In genomic region chr9:36814486-36814885, GRCm38 (mm10) we compare ENCODE assay signal across 16 mouse cellular contexts. TPM values are rescaled to one million over a fixed set of nuclear protein-coding genes. Genes with fewer than 3 reads are reported as not detected.
DNase-seq lines count a peak whose midpoint lies in the region; ATAC-seq and TF ChIP-seq lines count a peak whose summit lies in the region.
"Had no signal": no experiment of that assay in that cellular context is flagged by ENCODE, and none has a peak within 500 bp of the region (broad histone marks: within the 10 kb centered on the region; RNA-seq: fewer than 3 reads in every experiment).

No protein-coding gene starts in this region.

- intact Hi-C loops in heart, adult 2 months (cut with DNase I), result no loop called here

- TF ChIP-seq CTCF in heart, adult 2 months (IDR thresholded peaks at IDR 0.05), result peak; percentile 22; the same call in 1 of the 2 replicates
- TF ChIP-seq CTCF in liver, postnatal 0 days (IDR thresholded peaks at IDR 0.05; ENCODE audit: low read depth), result 0 out of 2 replicates have a peak, but pooled peaks have one; percentile 14
- TF ChIP-seq CTCF in MEL (IDR thresholded peaks at IDR 0.05 in 2 of 3, conservative IDR thresholded peaks at IDR 0.05 in 1 of 3; ENCODE audit: control insufficient read depth in 1 of 3, insufficient read depth in 1 of 3, low read depth in 2 of 3, low read length in 3 of 3, poor library complexity in 1 of 3, severe bottlenecking in 1 of 3), result peak in 1 of 3 experiments; percentile 33; a peak in 2 of 6 replicates

- no peak for TF ChIP-seq EP300 in heart, adult 2 months (IDR thresholded peaks at IDR 0.05; ENCODE audit: insufficient read depth, low read depth, low read length)
- TF ChIP-seq EP300 in liver, postnatal 0 days (IDR thresholded peaks at IDR 0.05; ENCODE audit: low read depth), result no peak
- TF ChIP-seq EP300 in MEL (IDR thresholded peaks at IDR 0.05; ENCODE audit: low read depth in 1 of 2, low read length in 2 of 2), result no peak; a peak in 1 of 4 replicates

- no peaks in the 10 kb centered on the region for H3K4me1 ChIP-seq in heart, adult 2 months (ENCODE audit: control insufficient read depth, insufficient read depth, low read length)
- no peaks in the 10 kb centered on the region for H3K4me1 ChIP-seq in heart, embryonic 11.5 days (ENCODE audit: control insufficient read depth, insufficient read depth, low read length)
- H3K4me1 ChIP-seq in liver, postnatal 0 days (ENCODE audit: insufficient read depth), result no peaks in the 10 kb centered on the region
- H3K4me1 ChIP-seq in MEL (ENCODE audit: control insufficient read depth in 1 of 2, insufficient read depth in 2 of 2, low read length in 2 of 2), result no peaks in the 10 kb centered on the region
- H3K4me1 ChIP-seq: hindbrain, embryonic 15.5 days; megakaryocyte, embryonic 14.5 days had no signal

- no peaks in the 10 kb centered on the region for H3K79me2 ChIP-seq in heart, adult 2 months (replicated peaks; ENCODE audit: control insufficient read depth, insufficient read depth, low read length)
- H3K79me2 ChIP-seq in MEL (ENCODE audit: control insufficient read depth, insufficient read depth, low read length, poor library complexity), result no peaks in the 10 kb centered on the region

- DNase-seq in heart, adult 2 months, result no peak
- DNase-seq in liver, postnatal 0 days, result no peak
- DNase-seq in liver (no peak), MEL (ENCODE audit: low read depth, low spot score) (peak; percentile 45)
- no peak for DNase-seq in spleen, postnatal 14 days (ENCODE audit: low spot score in 2 of 2)
- DNase-seq in spleen, adult 18-20 months, result no peak
- DNase-seq: cerebellum, adult 18-20 months; heart, postnatal 14 days; lung, embryonic 14.5 days; right cerebral cortex, postnatal 25 days had no signal

- no peak for TF ChIP-seq RAD21 in MEL (IDR thresholded peaks at IDR 0.05; ENCODE audit: low read depth, low read length)

- no peak overlapping the region for H3K4me2 ChIP-seq in heart, embryonic 11.5 days
- H3K4me2 ChIP-seq in liver, postnatal 0 days (ENCODE audit: low read depth, low read length), result no peak overlapping the region
- H3K4me2 ChIP-seq: hindbrain, embryonic 15.5 days; lung, embryonic 14.5 days had no signal

- H3K27ac ChIP-seq in heart, adult 2 months, result no peak overlapping the region
- H3K27ac ChIP-seq in heart, embryonic 11.5 days (ENCODE audit: low read depth, low read length), result no peak overlapping the region
- H3K27ac ChIP-seq in liver, postnatal 0 days (ENCODE audit: low read depth), result no peak overlapping the region
- H3K27ac ChIP-seq in MEL (ENCODE audit: control insufficient read depth, low read depth, low read length), result no peak overlapping the region
- H3K27ac ChIP-seq: hindbrain, embryonic 15.5 days had no signal

- H3K9me3 ChIP-seq in heart, embryonic 11.5 days (replicated peaks; ENCODE audit: control insufficient read depth, low read length), result no peaks in the 10 kb centered on the region
- H3K9me3 ChIP-seq in liver, postnatal 0 days (ENCODE audit: low read length), result no peaks in the 10 kb centered on the region
- H3K9me3 ChIP-seq in MEL (replicated peaks; ENCODE audit: insufficient read depth, low read length), result no peaks in the 10 kb centered on the region
- H3K9me3 ChIP-seq: hindbrain, embryonic 15.5 days; megakaryocyte, embryonic 14.5 days had no signal

- no peak for ATAC-seq in heart, embryonic 11.5 days (replicated peaks; ENCODE audit: insufficient number of reproducible peaks, low FRiP score, low TSS enrichment)
- ATAC-seq in liver, postnatal 0 days, result no peak
- 0 out of 2 replicates have a peak, but pooled peaks have one; percentile 37 for ATAC-seq in megakaryocyte progenitor cell, adult 5-6 weeks (replicated peaks; ENCODE audit: poor library complexity)

- 40% methylated on average over 3 of the region's 3 CpGs for WGBS in heart, adult 2 months
- 57% methylated on average over 3 of the region's 3 CpGs for WGBS in heart, embryonic 11.5 days (ENCODE audit: insufficient replicate concordance)
- WGBS in liver, postnatal 0 days (ENCODE audit: insufficient replicate concordance), result 63% methylated on average over 3 of the region's 3 CpGs

- no peaks in the 10 kb centered on the region for H3K27me3 ChIP-seq in heart, adult 2 months (ENCODE audit: control insufficient read depth, insufficient read depth, low read length)
- no peaks in the 10 kb centered on the region for H3K27me3 ChIP-seq in heart, embryonic 11.5 days (ENCODE audit: control insufficient read depth, insufficient read depth, low read length)
- no peaks in the 10 kb centered on the region for H3K27me3 ChIP-seq in liver, postnatal 0 days (ENCODE audit: insufficient read depth, low read length)
- peaks cover 0 to 5% of the 10 kb centered on the region in 2 experiments; a peak in 2 of 4 replicates for H3K27me3 ChIP-seq in MEL (ENCODE audit: control insufficient read depth in 1 of 2, insufficient read depth in 2 of 2, low read length in 2 of 2)
- H3K27me3 ChIP-seq: hindbrain, embryonic 15.5 days; megakaryocyte, embryonic 14.5 days had no signal

- TF ChIP-seq POLR2A in heart, adult 2 months (IDR thresholded peaks at IDR 0.05; ENCODE audit: insufficient read depth, low read depth, low read length), result no peak
- TF ChIP-seq POLR2A in MEL (IDR thresholded peaks at IDR 0.05; ENCODE audit: control insufficient read depth in 1 of 2, insufficient read depth in 1 of 2, low read depth in 1 of 2, low read length in 2 of 2, poor library complexity in 1 of 2), result no peak

- H3K36me3 ChIP-seq in heart, adult 2 months (ENCODE audit: control insufficient read depth, insufficient read depth, low read length), result no peaks in the 10 kb centered on the region
- H3K36me3 ChIP-seq in heart, embryonic 11.5 days (ENCODE audit: control insufficient read depth, insufficient read depth, low read length), result no peaks in the 10 kb centered on the region
- no peaks in the 10 kb centered on the region for H3K36me3 ChIP-seq in liver, postnatal 0 days (replicated peaks; ENCODE audit: insufficient read depth, low read length)
- no peaks in the 10 kb centered on the region for H3K36me3 ChIP-seq in MEL (ENCODE audit: control insufficient read depth in 1 of 2, insufficient read depth in 2 of 2, low read length in 2 of 2)
- H3K36me3 ChIP-seq: hindbrain, embryonic 15.5 days had no signal

- no peak overlapping the region for H3K9ac ChIP-seq in heart, adult 2 months (ENCODE audit: low read depth, low read length)
- no peak overlapping the region for H3K9ac ChIP-seq in heart, embryonic 11.5 days (ENCODE audit: low read depth, low read length)
- H3K9ac ChIP-seq in liver, postnatal 0 days (replicated peaks), result no peak overlapping the region
- H3K9ac ChIP-seq in MEL (ENCODE audit: control insufficient read depth, low read depth, low read length, poor library complexity, severe bottlenecking), result no peak overlapping the region
- H3K9ac ChIP-seq: hindbrain, embryonic 15.5 days; lung, embryonic 14.5 days had no signal

- no peak overlapping the region for H3K4me3 ChIP-seq in heart, adult 2 months
- no peak overlapping the region for H3K4me3 ChIP-seq in heart, embryonic 11.5 days (ENCODE audit: low read depth, low read length)
- H3K4me3 ChIP-seq in liver, postnatal 0 days (ENCODE audit: low read depth, low read length), result no peak overlapping the region
- H3K4me3 ChIP-seq in MEL (ENCODE audit: control insufficient read depth in 1 of 2, insufficient read depth in 1 of 2, low read depth in 2 of 2, low read length in 2 of 2), result no peak overlapping the region
- H3K4me3 ChIP-seq: hindbrain, embryonic 15.5 days; megakaryocyte, embryonic 14.5 days; myocyte had no signal

TF ChIP-seq in MEL, 35 proteins besides CTCF, POLR2A, EP300 and RAD21:
- 0 out of 2 replicates have a peak, but pooled peaks have one; percentile 25 for TF ChIP-seq MAX (IDR thresholded peaks at IDR 0.05; ENCODE audit: low read length)
- TF ChIP-seq USF1 (IDR thresholded peaks at IDR 0.05; ENCODE audit: low read depth, low read length), result no peak

RNA-seq across cellular contexts. Expression of gene Fez1, which starts 7.2 kb away (rescaled TPM):
- 1 to 10 TPM; 1.7 to 1.8 TPM for total RNA-seq in heart, adult 2 months (2021)
- 0.88 and 2.0 TPM in 2 replicates for polyA plus RNA-seq in heart, adult 2 months (2012; rRNA removed)
- 3.6 and 3.9 TPM in 2 replicates for polyA plus RNA-seq in heart, embryonic 11.5 days (2014; fragmentation: Nextera tagmentation; extraction: Ambion mirVana)
- polyA plus RNA-seq in liver, postnatal 0 days (2015; fragmentation: Nextera tagmentation; extraction: Ambion mirVana), result 0.15 and 0.50 TPM in 2 replicates
- not detected in 2 replicates for total RNA-seq in MEL (2012; rRNA removed)
- polyA plus RNA-seq in MEL (2012; ENCODE audit: insufficient read depth in 1 of 2, insufficient read length in 2 of 2, low read depth in 1 of 2, low replicate concordance in 2 of 2, missing spikeins in 1 of 2), result not detected
- total RNA-seq in megakaryocyte progenitor cell, adult 5-6 weeks (2015), result not detected in 2 replicates
- total RNA-seq in megakaryocyte progenitor cell, adult 5-6 weeks (2017), result not detected in 2 replicates
- total RNA-seq: CH12.LX had no signal

RNA-seq across cellular contexts. Expression of gene Ei24, which starts 17.3 kb away (rescaled TPM):
- total RNA-seq in heart, adult 2 months (2021), result 10 to 100 TPM; 70.4 to 78.5 TPM
- polyA plus RNA-seq in heart, adult 2 months (2012; rRNA removed), result 52.6 and 115 TPM in 2 replicates
- 38.2 and 38.7 TPM in 2 replicates for polyA plus RNA-seq in heart, embryonic 11.5 days (2014; fragmentation: Nextera tagmentation; extraction: Ambion mirVana)
- 61.6 and 62.5 TPM in 2 replicates for polyA plus RNA-seq in liver, postnatal 0 days (2015; fragmentation: Nextera tagmentation; extraction: Ambion mirVana)
- 32.1 and 35.0 TPM in 2 replicates for total RNA-seq in MEL (2012; rRNA removed)
- 10 to 100 TPM in 1 of 2 experiments, not detected in 1; 59.7 TPM for polyA plus RNA-seq in MEL (2012; ENCODE audit: insufficient read depth in 1 of 2, insufficient read length in 2 of 2, low read depth in 1 of 2, low replicate concordance in 2 of 2, missing spikeins in 1 of 2)
- total RNA-seq in megakaryocyte progenitor cell, adult 5-6 weeks (2015), result 43.7 and 49.3 TPM in 2 replicates
- total RNA-seq in megakaryocyte progenitor cell, adult 5-6 weeks (2017), result 38.9 and 51.4 TPM in 2 replicates

RNA-seq across cellular contexts. Expression of gene Stt3a, which starts 47.0 kb away (rescaled TPM):
- 10 to 100 TPM; 59.6 to 71.0 TPM for total RNA-seq in heart, adult 2 months (2021)
- polyA plus RNA-seq in heart, adult 2 months (2012; rRNA removed), result 77.4 and 183 TPM in 2 replicates
- polyA plus RNA-seq in heart, embryonic 11.5 days (2014; fragmentation: Nextera tagmentation; extraction: Ambion mirVana), result 147 and 152 TPM in 2 replicates
- 99.9 and 113 TPM in 2 replicates for polyA plus RNA-seq in liver, postnatal 0 days (2015; fragmentation: Nextera tagmentation; extraction: Ambion mirVana)
- total RNA-seq in MEL (2012; rRNA removed), result 232 and 283 TPM in 2 replicates
- polyA plus RNA-seq in MEL (2012; ENCODE audit: insufficient read depth in 1 of 2, insufficient read length in 2 of 2, low read depth in 1 of 2, low replicate concordance in 2 of 2, missing spikeins in 1 of 2), result 100 to 1,000 TPM; 142 to 174 TPM
- total RNA-seq in megakaryocyte progenitor cell, adult 5-6 weeks (2015), result 374 and 460 TPM in 2 replicates
- total RNA-seq in megakaryocyte progenitor cell, adult 5-6 weeks (2017), result 885 and 971 TPM in 2 replicates
